Mouse (Mus musculus) layer of hippocampus, adult 6 months (tissue): ENCODE results near the gene Pja2. TPM values are rescaled to one million over a fixed set of nuclear protein-coding genes. Genes with fewer than 3 reads are reported as not detected.

Experiments
- long read RNA-seq, 2 experiments: library from polyadenylated mRNA; unstranded; transcript quantifications; one replicate each; pipeline ENCODE4 v2.0.0; 2019 to 2020
- microRNA-seq: library from miRNA; unstranded; fragments of <30 nt; microRNA quantifications from one replicate; pipeline ENCODE4 v1.2.0, GENCODE M21; 2020
- polyA plus RNA-seq: library from polyadenylated mRNA; unstranded; fragments of <200 nt; fragmentation: Nextera tagmentation; gene quantifications from 2 replicates; pipeline ENCODE4 v1.2.3, GENCODE M21; 2021

Gene Pja2
- 217 and 219 TPM in 2 replicates for polyA plus RNA-seq
- long read RNA-seq, experiment 1, full-length matches to known transcripts: 776 of 1,095 reads
- long read RNA-seq, experiment 1, partial matches to known transcripts: 216 of 1,095 reads
- long read RNA-seq, experiment 1, other reads (novel, unspliced or antisense): 103 of 1,095 reads
- long read RNA-seq, experiment 2, full-length matches to known transcripts: 4,097 of 4,256 reads
- long read RNA-seq, experiment 2, partial matches to known transcripts: 95 of 4,256 reads
- long read RNA-seq, experiment 2, other reads (novel, unspliced or antisense): 64 of 4,256 reads

GRCm38 (mm10) chr17:64331898-64332769 is at the start of gene Pja2:
Gene Pja2, minus strand, starts transcription at chr17:64331916.

Small RNA genes within 50 kb of the gene (microRNA-seq; reads per million reads assigned to microRNA genes)
- gene Gm24194: not detected
